Mouse (Mus musculus): Measurements from ENCODE around the gene Ces2e.

- no peak for TF ChIP-seq TAL1 (IDR thresholded peaks at IDR 0.05; ENCODE audit: low read length)
- no peak for TF ChIP-seq GATA1 (IDR thresholded peaks at IDR 0.05; ENCODE audit: low read length)
These were observed 24.3 kb upstream of the Ces2e start for GRCm38 (mm10) chr8:104901746-104902145.
